Mouse (Mus musculus) cortical plate, adult 2 months (tissue): ENCODE measurements at regions not wholly inside any gene's neighbourhood (a gene's known extent, or its start where the extent isn't known, plus 50 kb on each side); places are given as distances from the start of the nearest gene placed in this dataset.

Experiments
- H3K27ac ChIP-seq: fragments of 200-500 bp; 2 replicates; pipeline ENCODE4 v1.5.1; 2012; ENCODE audit warnings: low read length, control low read depth, inconsistent platforms; ENCODE audit not compliant: insufficient read depth
- H3K4me1 ChIP-seq: fragments of 200-500 bp; 2 replicates; pipeline ENCODE4 v1.6.1; 2011; ENCODE audit warnings: low read length; ENCODE audit not compliant: control insufficient read depth, insufficient read depth
- H3K4me3 ChIP-seq: fragments of 200-500 bp; 2 replicates; pipeline ENCODE4 v1.5.1; 2011; ENCODE audit warnings: mild to moderate bottlenecking, low read length, control low read depth; ENCODE audit not compliant: insufficient read depth
- CTCF ChIP-seq: fragments of 200-500 bp; IDR thresholded peaks from 2 replicates; pipeline ENCODE4 v1.5.1; 2011; ENCODE audit warnings: mild to moderate bottlenecking, control low read depth, low read length; ENCODE audit not compliant: insufficient read depth; ENCODE audit errors: extremely low read depth
- POLR2A ChIP-seq: fragments of 200-500 bp; IDR thresholded peaks from 2 replicates; pipeline ENCODE4 v1.6.1; 2011; ENCODE audit warnings: mild to moderate bottlenecking, low read length, control low read depth; ENCODE audit not compliant: insufficient read depth; ENCODE audit errors: extremely low read depth

GRCm38 (mm10) chr14:68719429-68720160 lies 574.5 kb downstream of the Synb start:
- no peak overlapping the region for H3K27ac ChIP-seq
- TF ChIP-seq CTCF, result no peak
- no peak for TF ChIP-seq POLR2A
- H3K4me3 ChIP-seq, result no peak overlapping the region
- no peaks in the 10 kb centered on the region for H3K4me1 ChIP-seq

GRCm38 (mm10) chr14:68718846-68719245 lies 575.3 kb downstream of the Synb start:
- H3K4me3 ChIP-seq, result no peak overlapping the region
- no peaks in the 10 kb centered on the region for H3K4me1 ChIP-seq
- H3K27ac ChIP-seq, result no peak overlapping the region
- TF ChIP-seq CTCF, result no peak
- TF ChIP-seq POLR2A, result no peak
